Mouse (Mus musculus) ovary, adult 10 weeks (tissue): ENCODE data around the gene Ccdc185. TPM values are rescaled to one million over a fixed set of nuclear protein-coding genes. Genes with fewer than 3 reads are reported as not detected.

Experiments used
- polyA plus RNA-seq: library from polyadenylated mRNA; stranded (reverse); fragments of 350-450 nt; fragmentation: Illumina TruSeq; extraction: RNeasy Lipid Tissue Mini Kit (QIAGEN cat#74804); gene quantifications from one replicate; pipeline ENCODE4 v1.2.3, GENCODE M21; 2014

Ccdc185 gene
- polyA plus RNA-seq: not detected

DNA sequence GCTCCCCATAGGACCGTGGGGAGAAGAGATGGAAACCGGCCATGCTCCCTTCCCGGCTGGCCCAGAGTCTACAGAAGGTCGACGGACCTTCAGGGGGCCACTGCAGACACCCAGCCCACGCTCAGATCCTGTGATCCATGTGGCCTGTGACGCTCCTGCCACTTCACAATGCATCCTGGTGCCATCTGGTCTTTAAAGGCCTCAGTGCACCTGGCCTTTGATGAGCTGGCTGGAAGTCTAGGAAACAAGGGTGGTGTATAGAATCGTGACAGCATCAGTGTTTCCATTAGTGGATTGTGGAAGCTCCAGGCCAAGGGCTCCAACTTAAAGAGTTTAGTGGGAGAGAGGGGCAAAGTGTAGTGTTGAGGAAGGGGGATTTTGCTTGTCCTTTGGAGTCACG, at the start of gene Ccdc185:
Ccdc185 (minus strand) TSS at position 101 of the 400 bp plus-strand sequence.

DNA sequence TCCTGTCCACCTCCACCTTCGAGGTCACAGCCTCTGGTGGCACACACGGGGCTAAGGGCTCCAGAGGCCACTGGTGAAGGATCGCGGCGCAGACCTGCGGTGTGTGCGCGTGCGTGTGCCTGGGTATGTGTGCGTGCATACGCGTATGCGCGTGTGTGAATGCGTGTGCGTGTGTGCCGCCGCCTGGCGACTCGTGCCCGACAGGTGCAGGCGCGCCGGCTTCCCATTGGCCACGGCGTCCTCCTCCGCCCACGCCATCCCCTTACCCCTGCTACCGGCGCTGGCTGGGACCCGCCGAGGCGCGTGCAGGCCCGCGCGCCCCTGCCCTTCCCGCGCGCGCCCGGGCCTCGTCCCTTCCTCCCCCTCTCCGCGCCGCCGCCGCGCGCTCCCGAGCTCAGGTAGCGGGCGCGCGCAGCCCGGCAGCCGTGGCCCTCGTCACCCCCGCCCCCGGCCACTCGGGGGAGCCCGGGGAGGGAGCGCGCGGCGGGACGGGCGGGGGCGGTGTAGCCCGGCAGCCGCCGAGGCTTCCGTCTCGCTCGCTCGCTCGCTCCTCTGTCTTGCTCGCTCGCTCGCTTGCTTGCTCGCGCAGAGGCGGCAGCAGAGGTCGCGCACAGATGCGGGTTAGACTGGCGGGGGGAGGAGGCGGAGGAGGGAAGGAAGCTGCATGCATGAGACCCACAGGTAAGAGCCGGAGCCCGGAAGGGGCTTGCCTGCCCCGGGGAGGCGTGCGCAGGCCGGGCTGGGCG, 14.9 kb upstream of the Ccdc185 start, which contains the start of gene Susd4:
Susd4 (plus strand) TSS at position 145 of the 746 bp plus-strand sequence.

Other genes starting within 250 kb of the Ccdc185 start
- 82.9 TPM for gene Capn2, start 231.6 kb downstream of the Ccdc185 start, polyA plus RNA-seq
- not detected for gene Capn8, start 184.2 kb downstream of the Ccdc185 start, polyA plus RNA-seq
- gene Susd4, start 14.7 kb upstream of the Ccdc185 start, polyA plus RNA-seq: 3.8 TPM
- 1.0 TPM for gene Tlr5, start 205.6 kb upstream of the Ccdc185 start, polyA plus RNA-seq